In the genomic region with DNA sequence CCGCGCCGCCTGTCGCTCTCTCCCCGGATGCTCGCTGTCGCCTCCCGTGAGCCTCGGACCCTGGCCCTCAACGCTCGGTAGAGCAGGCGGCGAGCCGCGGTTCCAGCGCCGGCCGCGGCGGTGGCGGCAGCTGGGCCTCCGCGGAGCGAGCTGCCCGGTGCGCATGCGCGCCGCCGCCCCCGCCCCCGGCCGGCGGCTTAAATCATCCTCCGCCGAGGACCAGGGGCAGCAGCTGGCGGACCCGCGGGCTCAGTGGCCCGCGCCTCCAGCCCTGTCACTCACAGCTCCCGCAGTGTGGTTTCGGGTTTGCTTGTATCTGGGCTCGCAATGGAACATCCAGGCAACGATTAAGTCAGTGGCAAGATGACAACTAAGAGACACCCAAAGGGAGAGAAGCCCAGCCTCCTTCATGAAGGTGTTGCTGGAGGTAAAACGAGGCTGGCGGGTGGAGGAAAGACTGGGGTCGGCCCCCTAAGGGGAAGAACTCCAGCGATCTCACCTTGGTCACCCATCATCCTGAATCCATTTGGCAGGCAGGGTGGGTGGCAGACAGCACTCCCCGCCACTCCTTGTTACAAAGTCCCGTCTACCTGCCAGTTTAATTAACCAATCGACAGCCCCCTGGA, we compare ENCODE assay signal across 8 mouse cellular contexts. TPM values are rescaled to one million over a fixed set of nuclear protein-coding genes. Genes with fewer than 3 reads are reported as not detected.
A peak's percentile ranks its signal among the peaks of the same experiment; 100 is the strongest.
DNase-seq lines count a peak whose midpoint lies in the region; ATAC-seq lines count a peak whose summit lies in the region.

A gene (minus strand): TSS at position 9 of the 626 bp plus-strand sequence.

- intact Hi-C loops in left cerebral cortex, postnatal 4 days (cut with DNase I): no loop called here

- H3K4me3 ChIP-seq in embryonic facial prominence, embryonic 11.5 days (ENCODE audit: low read depth, low read length): peak within 1 kb of the TSS; percentile 81
- H3K4me3 ChIP-seq in midbrain, embryonic 11.5 days (ENCODE audit: low read depth, low read length): peak within 1 kb of the TSS; percentile 82

- peak within 1 kb of the TSS; percentile 81 for H3K27ac ChIP-seq in embryonic facial prominence, embryonic 11.5 days (replicated peaks; ENCODE audit: low read depth, low read length)
- peak within 1 kb of the TSS; percentile 95 for H3K27ac ChIP-seq in midbrain, embryonic 11.5 days (ENCODE audit: low read depth, low read length)

- no peaks in the 10 kb centered on the region for H3K4me1 ChIP-seq in embryonic facial prominence, embryonic 11.5 days (ENCODE audit: control insufficient read depth, insufficient read depth, low read length)
- peaks cover 11% of the 10 kb centered on the region for H3K4me1 ChIP-seq in midbrain, embryonic 11.5 days (ENCODE audit: control insufficient read depth, insufficient read depth, low read length)

- H3K4me2 ChIP-seq in embryonic facial prominence, embryonic 11.5 days (ENCODE audit: low read depth, low read length): peak within 1 kb of the TSS; percentile 83
- H3K4me2 ChIP-seq in midbrain, embryonic 11.5 days: peak within 1 kb of the TSS; percentile 98

- under 1% methylated on average over 48 of the region's 52 CpGs for WGBS in embryonic facial prominence, embryonic 11.5 days
- WGBS in midbrain, embryonic 11.5 days: under 1% methylated on average over 52 of the region's 52 CpGs

- peak; percentile 78 for DNase-seq in 3T3-L1 (ENCODE audit: low read depth, low spot score)
- DNase-seq in adrenal gland, postnatal 25 days: peak; percentile 87
- DNase-seq in embryonic facial prominence, embryonic 11.5 days (ENCODE audit: low spot score): peak; percentile 84
- peak; percentile 75 for DNase-seq in kidney, adult 11 months
- peak; percentile 89 for DNase-seq in left cerebral cortex, postnatal 4 days
- peak; percentile 99 for DNase-seq in midbrain, embryonic 11.5 days (ENCODE audit: low spot score, missing footprints)
- peak; percentile 68 for DNase-seq in skeletal muscle tissue, adult 2 months (ENCODE audit: low read depth, low spot score)

- peak within 1 kb of the TSS; percentile 93 for H3K9ac ChIP-seq in embryonic facial prominence, embryonic 11.5 days (replicated peaks; ENCODE audit: low read length)
- peak within 1 kb of the TSS; percentile 93 for H3K9ac ChIP-seq in midbrain, embryonic 11.5 days (ENCODE audit: low read length)

- H3K27me3 ChIP-seq in embryonic facial prominence, embryonic 11.5 days (ENCODE audit: control insufficient read depth, insufficient read depth, low read length): no peaks in the 10 kb centered on the region
- no peaks in the 10 kb centered on the region for H3K27me3 ChIP-seq in midbrain, embryonic 11.5 days (ENCODE audit: control insufficient read depth, insufficient read depth, low read length)

- no peaks in the 10 kb centered on the region for H3K9me3 ChIP-seq in embryonic facial prominence, embryonic 11.5 days (replicated peaks; ENCODE audit: control insufficient read depth, low read length)
- no peaks in the 10 kb centered on the region for H3K9me3 ChIP-seq in midbrain, embryonic 11.5 days (ENCODE audit: control insufficient read depth, low read length)

- H3K36me3 ChIP-seq in embryonic facial prominence, embryonic 11.5 days (replicated peaks; ENCODE audit: control insufficient read depth, insufficient read depth, low read depth, low read length): no peaks in the 10 kb centered on the region
- H3K36me3 ChIP-seq in midbrain, embryonic 11.5 days (ENCODE audit: control insufficient read depth, insufficient read depth, low read length): no peaks in the 10 kb centered on the region

- peak; percentile 83 for ATAC-seq in embryonic facial prominence, embryonic 11.5 days (replicated peaks; ENCODE audit: insufficient number of reproducible peaks, low FRiP score, low TSS enrichment, low read depth)
- ATAC-seq in granulocyte monocyte progenitor cell, adult 5-6 weeks (replicated peaks; ENCODE audit: poor library complexity, severe bottlenecking): peak; percentile 59
- peak; percentile 87 for ATAC-seq in midbrain, embryonic 11.5 days (ENCODE audit: low FRiP score)

RNA-seq across cellular contexts. Expression of the gene that starts here (rescaled TPM):
- 41.2 and 42.6 TPM in 2 replicates for total RNA-seq in adrenal gland, postnatal 25 days (2021)
- 4.1 and 4.4 TPM in 2 replicates for polyA plus RNA-seq in embryonic facial prominence, embryonic 11.5 days (2014; fragmentation: Nextera tagmentation; extraction: Ambion mirVana)
- total RNA-seq in granulocyte monocyte progenitor cell, adult 5-6 weeks (2014; fragmentation: Nextera tagmentation): 55.8 and 62.7 TPM in 2 replicates
- total RNA-seq in granulocyte monocyte progenitor cell, adult 5-6 weeks (2017): 51.3 and 55.9 TPM in 2 replicates
- total RNA-seq in left cerebral cortex, postnatal 4 days (2021): 10 to 100 TPM; 86.2 to 88.7 TPM
- 5.6 and 6.3 TPM in 2 replicates for polyA plus RNA-seq in midbrain, embryonic 11.5 days (2014; fragmentation: Nextera tagmentation; extraction: Ambion mirVana)

Comparison
In these comparisons a context has a peak if more than half of its experiments do, and no peak if none do; other contexts are left out.
1. Peak in every context shown above with its lines: DNase-seq, ATAC-seq, H3K4me3 ChIP-seq and H3K27ac ChIP-seq.